Mouse (Mus musculus): ENCODE results near the gene Rbfox2. TPM values are rescaled to one million over a fixed set of nuclear protein-coding genes. Genes with fewer than 3 reads are reported as not detected.

The Rbfox2 gene
- polyA plus RNA-seq, 1 experiment from 2014 or later, result 119 TPM

DNA sequence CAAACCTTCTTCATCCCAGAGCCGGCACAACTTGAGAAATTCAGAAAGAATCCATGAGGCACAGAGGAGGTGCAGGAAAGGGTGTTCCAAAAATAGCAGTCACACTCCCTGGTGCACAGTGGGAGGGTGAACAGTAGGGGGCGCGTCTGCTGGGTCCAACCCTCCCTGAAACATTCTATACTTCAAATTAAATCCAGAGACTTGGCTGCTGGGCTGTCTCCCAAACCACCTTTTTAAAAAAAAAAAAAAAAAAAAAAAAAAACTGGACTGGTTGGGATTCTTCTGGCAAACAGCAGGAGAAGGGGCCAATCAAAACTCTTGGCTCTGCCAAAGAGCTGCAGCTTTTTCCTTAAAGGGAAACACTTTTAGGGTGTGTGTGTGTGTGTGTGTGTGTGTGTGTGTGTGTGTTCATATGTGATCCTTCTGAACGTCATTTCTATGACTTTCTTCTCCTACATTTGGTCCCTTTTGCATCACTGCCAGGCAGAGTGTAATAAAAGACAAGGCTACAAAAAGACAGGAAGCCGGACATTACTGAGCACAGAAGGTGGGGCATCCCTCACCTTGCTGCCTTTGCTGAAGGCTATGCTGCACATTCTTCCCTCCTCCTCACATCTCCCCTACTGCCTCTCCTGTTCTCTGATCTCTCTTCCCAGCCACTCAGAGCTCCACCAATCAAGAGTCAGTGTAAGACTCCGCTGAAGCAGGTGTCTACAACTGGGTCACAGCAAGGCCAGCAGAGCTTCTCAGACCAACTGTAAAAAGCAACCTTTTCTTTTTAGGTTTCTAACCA lies 49.2 kb downstream of the Rbfox2 start:
- H3K27ac ChIP-seq, result 0 out of 2 replicates have a peak overlapping the region, but pooled peaks have one; percentile 42
- H3K9ac ChIP-seq, result no peak overlapping the region
- no peaks in the 10 kb centered on the region for H3K36me3 ChIP-seq (replicated peaks)
- no peak overlapping the region for H3K4me3 ChIP-seq (replicated peaks)
- ATAC-seq (ENCODE audit: low FRiP score), result no peak
- peaks cover 34% of the 10 kb centered on the region for H3K4me1 ChIP-seq
- H3K27me3 ChIP-seq, result no peaks in the 10 kb centered on the region
- H3K9me3 ChIP-seq, result no peaks in the 10 kb centered on the region
- H3K4me2 ChIP-seq, result no peak overlapping the region
- 34% methylated on average over 6 of the region's 6 CpGs for WGBS

DNA sequence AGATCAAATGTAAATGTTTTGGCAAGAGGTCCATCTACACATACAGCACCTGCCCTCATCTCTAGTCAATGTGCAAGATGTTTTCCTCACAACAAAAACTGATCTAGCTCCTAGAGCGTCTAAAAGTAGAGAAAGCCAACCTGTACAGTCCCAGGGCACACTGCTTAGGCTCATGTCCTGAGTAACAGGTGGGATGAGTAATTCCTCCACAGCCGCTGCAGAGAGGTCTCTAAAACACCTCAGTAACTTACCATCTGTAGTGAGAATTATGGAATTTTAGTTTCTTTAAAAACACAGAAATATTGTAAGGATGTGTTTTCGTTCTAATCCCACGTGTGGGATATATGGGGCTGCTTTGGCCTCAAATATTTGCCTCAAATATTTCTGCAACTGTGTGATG lies 50.0 kb downstream of the Rbfox2 start:
- H3K27ac ChIP-seq, result no peak overlapping the region
- no peak for ATAC-seq (ENCODE audit: low FRiP score)
- WGBS, result 85% methylated on average over 4 of the region's 4 CpGs
- peaks cover 36% of the 10 kb centered on the region for H3K4me1 ChIP-seq
- H3K4me3 ChIP-seq (replicated peaks), result no peak overlapping the region
- no peak overlapping the region for H3K9ac ChIP-seq
- H3K36me3 ChIP-seq (replicated peaks), result no peaks in the 10 kb centered on the region
- H3K27me3 ChIP-seq, result no peaks in the 10 kb centered on the region
- H3K4me2 ChIP-seq, result no peak overlapping the region
- no peaks in the 10 kb centered on the region for H3K9me3 ChIP-seq

DNA sequence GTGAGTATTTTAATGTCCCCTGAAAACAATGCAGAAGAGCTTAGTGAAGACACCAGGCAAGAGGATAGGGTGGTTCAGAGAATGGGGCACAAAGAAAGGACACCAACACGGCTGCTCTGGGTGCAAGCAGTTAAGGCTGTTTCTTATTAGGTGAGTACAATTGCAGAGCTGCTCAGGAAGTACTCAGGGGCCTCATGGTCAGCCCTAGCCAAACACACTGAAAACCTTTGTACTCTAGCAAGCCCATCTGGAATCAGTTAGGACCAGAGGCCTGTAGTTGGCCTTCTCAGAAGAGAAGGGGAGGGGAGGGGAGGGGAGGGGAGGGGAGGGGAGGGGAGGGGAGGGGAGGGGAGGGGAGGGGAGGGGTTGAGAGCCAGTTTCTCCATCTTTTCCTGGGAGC lies 52.2 kb downstream of the Rbfox2 start:
- H3K9me3 ChIP-seq, result no peaks in the 10 kb centered on the region
- no peaks in the 10 kb centered on the region for H3K27me3 ChIP-seq
- H3K4me3 ChIP-seq (replicated peaks), result no peak overlapping the region
- no peak overlapping the region for H3K4me2 ChIP-seq
- peak overlapping the region; percentile 75 for H3K27ac ChIP-seq
- 6% methylated on average over 1 of the region's 1 CpGs for WGBS
- peaks cover 39% of the 10 kb centered on the region for H3K4me1 ChIP-seq
- no peaks in the 10 kb centered on the region for H3K36me3 ChIP-seq (replicated peaks)
- ATAC-seq (ENCODE audit: low FRiP score), result no peak
- H3K9ac ChIP-seq, result no peak overlapping the region

DNA sequence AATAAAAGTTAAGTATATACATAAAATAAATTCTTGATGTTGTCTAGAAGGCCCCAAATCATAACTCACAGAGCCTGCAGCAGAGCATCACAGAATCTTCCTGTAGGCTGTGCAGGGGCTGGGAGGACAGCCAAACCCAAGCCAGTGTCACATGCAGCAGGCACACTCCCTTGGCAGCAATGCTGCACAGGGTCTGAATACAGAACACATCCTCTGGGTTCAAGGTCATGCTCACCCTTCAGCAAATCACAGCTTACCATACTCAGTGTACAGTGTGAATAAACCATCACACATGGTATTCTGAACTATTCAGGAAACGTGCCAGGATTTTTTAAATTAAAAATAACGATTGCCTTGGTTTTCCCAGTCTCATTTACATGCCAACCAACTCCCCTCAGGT lies 52.7 kb downstream of the Rbfox2 start:
- no peaks in the 10 kb centered on the region for H3K36me3 ChIP-seq (replicated peaks)
- no peak overlapping the region for H3K9ac ChIP-seq
- H3K27me3 ChIP-seq, result no peaks in the 10 kb centered on the region
- H3K4me3 ChIP-seq (replicated peaks), result no peak overlapping the region
- 46% methylated on average over 2 of the region's 2 CpGs for WGBS
- H3K4me1 ChIP-seq, result peaks cover 40% of the 10 kb centered on the region
- ATAC-seq (ENCODE audit: low FRiP score), result no peak
- no peak overlapping the region for H3K4me2 ChIP-seq
- H3K27ac ChIP-seq, result peak overlapping the region; percentile 75
- no peaks in the 10 kb centered on the region for H3K9me3 ChIP-seq

DNA sequence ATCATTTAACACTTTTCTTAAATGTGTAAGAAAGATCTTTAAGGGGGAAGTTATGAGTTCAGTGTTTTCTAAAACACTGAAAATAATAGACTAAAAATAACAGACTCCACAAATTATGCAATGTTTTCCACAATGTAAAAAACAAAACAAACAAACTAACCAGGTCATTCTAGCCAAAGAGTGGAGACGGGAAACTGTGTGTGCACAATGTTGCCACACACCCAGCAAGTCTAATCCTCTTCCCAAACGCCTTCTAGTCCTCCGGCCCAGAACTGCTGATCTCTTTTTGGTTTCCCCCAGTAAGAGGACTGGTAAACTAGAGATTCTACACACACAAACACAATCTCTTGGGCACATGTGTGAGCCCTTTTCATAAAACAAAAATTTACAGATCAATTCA lies 55.1 kb downstream of the Rbfox2 start:
- H3K4me2 ChIP-seq, result no peak overlapping the region

DNA sequence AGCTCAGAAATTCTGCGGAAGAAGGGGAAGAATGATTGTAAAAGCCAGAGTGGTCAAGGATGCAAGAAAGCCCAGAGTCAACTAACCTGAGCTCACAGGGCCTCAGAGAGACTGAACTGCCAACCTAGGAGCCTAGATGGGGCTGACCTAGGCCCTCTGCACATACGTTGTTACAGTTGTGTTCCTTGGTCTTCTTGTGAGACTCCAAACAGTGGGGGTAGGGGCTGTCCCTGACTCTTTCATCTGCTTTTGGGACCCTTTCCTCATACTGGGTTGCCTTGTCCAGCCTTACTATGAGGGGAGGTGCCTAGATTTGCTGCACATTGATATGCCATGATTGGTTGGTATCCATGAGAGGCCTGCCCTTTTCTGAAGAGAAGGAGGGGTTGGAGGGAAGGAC lies 56.0 kb downstream of the Rbfox2 start:
- H3K9me3 ChIP-seq, result no peaks in the 10 kb centered on the region
- H3K27ac ChIP-seq, result no peak overlapping the region
- WGBS, result 88% methylated on average over 2 of the region's 2 CpGs
- no peak overlapping the region for H3K9ac ChIP-seq
- H3K4me3 ChIP-seq (replicated peaks), result no peak overlapping the region
- H3K4me1 ChIP-seq, result peaks cover 39% of the 10 kb centered on the region
- no peak overlapping the region for H3K4me2 ChIP-seq
- no peaks in the 10 kb centered on the region for H3K27me3 ChIP-seq
- ATAC-seq (ENCODE audit: low FRiP score), result no peak
- H3K36me3 ChIP-seq (replicated peaks), result no peaks in the 10 kb centered on the region

More for the DNA sequence above, 55.1 kb downstream of the Rbfox2 start:
- Histone ChIP-seq H3K4me1 (peaks cover 36% of the 10 kb centered on the region), H3K9me3 (no peaks in the 10 kb centered on the region), H3K9ac (no peak overlapping the region), H3K27ac (no peak overlapping the region), H3K36me3 (replicated peaks) (no peaks in the 10 kb centered on the region), H3K4me3 (replicated peaks) (no peak overlapping the region), H3K27me3 (no peaks in the 10 kb centered on the region)
- ATAC-seq (ENCODE audit: low FRiP score), result no peak
- WGBS, result 74% methylated on average over 3 of the region's 3 CpGs

DNA sequence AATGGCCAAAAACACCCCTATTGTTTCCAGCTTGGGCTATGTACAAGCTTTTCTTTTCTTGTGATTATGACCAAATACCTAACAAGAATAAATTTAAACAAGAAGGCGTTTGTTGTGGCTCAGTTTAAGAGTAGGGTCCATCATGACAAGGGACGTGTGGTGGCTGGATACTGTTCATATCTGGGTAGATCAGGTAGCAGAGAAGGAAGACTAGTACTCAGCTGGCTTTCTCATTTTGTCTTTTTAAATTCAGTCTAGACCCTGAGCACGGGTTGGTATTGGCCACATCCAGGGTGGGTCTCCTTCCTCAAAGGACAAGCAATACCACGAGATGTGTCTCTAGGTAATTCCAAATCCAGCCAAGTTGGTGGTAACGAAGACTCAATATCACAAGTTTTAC lies 57.4 kb downstream of the Rbfox2 start:
- no peak overlapping the region for H3K9ac ChIP-seq
- no peak overlapping the region for H3K4me3 ChIP-seq (replicated peaks)
- ATAC-seq (ENCODE audit: low FRiP score), result no peak
- no peak overlapping the region for H3K4me2 ChIP-seq
- H3K36me3 ChIP-seq (replicated peaks), result no peaks in the 10 kb centered on the region
- no peak overlapping the region for H3K27ac ChIP-seq
- H3K4me1 ChIP-seq, result peaks cover 41% of the 10 kb centered on the region
- no peaks in the 10 kb centered on the region for H3K27me3 ChIP-seq
- H3K9me3 ChIP-seq, result no peaks in the 10 kb centered on the region
- 87% methylated on average over 5 of the region's 5 CpGs for WGBS

DNA sequence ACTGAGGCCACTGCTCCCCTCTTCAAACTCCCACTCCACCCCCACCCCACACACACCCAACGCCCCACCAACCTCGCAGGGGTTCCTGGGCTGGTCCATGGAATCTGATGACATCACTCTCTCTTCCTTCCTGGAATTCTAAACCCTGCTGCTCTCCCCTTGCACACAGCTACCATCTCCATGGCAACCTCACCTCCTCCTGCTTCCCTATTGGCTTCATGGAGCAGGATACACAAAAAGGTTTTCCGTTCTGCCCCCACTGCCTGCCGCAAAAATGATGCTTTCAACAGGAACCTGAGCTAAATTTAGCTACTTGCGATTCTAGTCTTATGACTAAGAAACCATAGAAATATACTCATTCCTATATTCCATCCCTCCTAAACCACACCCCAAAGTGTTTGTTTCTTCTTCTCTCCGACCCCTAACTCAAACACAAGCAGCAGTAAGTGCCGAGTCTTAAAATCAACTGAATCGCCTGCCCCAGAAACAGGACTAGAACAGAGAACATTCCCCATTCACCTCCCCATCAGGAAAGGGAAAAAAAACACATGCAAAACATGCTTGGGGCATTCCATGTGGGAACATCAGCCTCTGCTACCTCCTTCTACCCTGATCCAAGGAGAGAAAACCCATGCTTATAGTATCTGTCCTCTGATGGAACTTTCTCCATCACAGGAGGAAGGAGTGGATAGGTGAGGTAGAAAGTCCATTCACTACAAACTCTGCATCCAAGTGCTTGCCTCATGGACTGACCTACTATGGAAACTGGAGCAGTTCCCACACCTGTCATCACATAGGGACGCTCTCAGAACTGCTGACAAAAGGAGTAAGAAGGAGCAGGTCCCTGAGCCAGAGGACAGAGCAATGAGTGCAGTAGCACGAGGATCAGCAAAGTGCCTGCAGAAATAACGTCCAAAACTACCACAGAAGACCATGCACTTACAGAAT lies 61.1 kb downstream of the Rbfox2 start:
- H3K27me3 ChIP-seq, result no peaks in the 10 kb centered on the region
- H3K4me3 ChIP-seq (replicated peaks), result peak overlapping the region; percentile 27
- peak; percentile 97 for ATAC-seq (ENCODE audit: low FRiP score)
- no peaks in the 10 kb centered on the region for H3K9me3 ChIP-seq
- H3K4me2 ChIP-seq, result peak overlapping the region; percentile 54
- no peaks in the 10 kb centered on the region for H3K36me3 ChIP-seq (replicated peaks)
- 10% methylated on average over 11 of the region's 11 CpGs for WGBS
- peak overlapping the region; percentile 46 for H3K9ac ChIP-seq
- peak overlapping the region; percentile 88 for H3K27ac ChIP-seq
- H3K4me1 ChIP-seq, result peaks cover 48% of the 10 kb centered on the region

DNA sequence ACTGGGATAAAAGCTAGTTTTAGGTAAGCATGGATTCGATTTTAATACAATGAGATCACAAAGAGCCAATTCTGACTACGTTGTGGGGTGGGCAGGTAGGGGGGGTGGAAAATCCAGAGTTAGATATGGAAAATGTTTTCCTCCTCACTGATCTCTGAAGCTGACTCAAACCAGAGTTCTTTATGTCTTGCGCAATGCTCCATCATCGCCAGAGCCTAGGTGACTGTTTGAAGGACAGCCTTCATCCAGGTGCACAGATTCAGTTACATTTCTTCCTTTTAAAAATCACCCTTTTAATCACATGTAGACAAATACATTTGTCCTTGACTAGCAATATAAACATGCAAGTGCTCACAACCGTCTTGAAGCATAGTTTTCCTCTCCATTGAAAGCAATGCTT lies 62.2 kb downstream of the Rbfox2 start:
- H3K4me2 ChIP-seq, result peak overlapping the region; percentile 54
- ATAC-seq (ENCODE audit: low FRiP score), result no peak
- no peaks in the 10 kb centered on the region for H3K36me3 ChIP-seq (replicated peaks)
- H3K4me3 ChIP-seq (replicated peaks), result peak overlapping the region; percentile 16; the same call in 1 of the 2 replicates
- H3K9ac ChIP-seq, result no peak overlapping the region
- no peaks in the 10 kb centered on the region for H3K9me3 ChIP-seq
- peaks cover 44% of the 10 kb centered on the region for H3K4me1 ChIP-seq
- H3K27ac ChIP-seq, result peak overlapping the region; percentile 53; the same call in 1 of the 2 replicates
- WGBS, result 86% methylated on average over 5 of the region's 5 CpGs
- H3K27me3 ChIP-seq, result no peaks in the 10 kb centered on the region

DNA sequence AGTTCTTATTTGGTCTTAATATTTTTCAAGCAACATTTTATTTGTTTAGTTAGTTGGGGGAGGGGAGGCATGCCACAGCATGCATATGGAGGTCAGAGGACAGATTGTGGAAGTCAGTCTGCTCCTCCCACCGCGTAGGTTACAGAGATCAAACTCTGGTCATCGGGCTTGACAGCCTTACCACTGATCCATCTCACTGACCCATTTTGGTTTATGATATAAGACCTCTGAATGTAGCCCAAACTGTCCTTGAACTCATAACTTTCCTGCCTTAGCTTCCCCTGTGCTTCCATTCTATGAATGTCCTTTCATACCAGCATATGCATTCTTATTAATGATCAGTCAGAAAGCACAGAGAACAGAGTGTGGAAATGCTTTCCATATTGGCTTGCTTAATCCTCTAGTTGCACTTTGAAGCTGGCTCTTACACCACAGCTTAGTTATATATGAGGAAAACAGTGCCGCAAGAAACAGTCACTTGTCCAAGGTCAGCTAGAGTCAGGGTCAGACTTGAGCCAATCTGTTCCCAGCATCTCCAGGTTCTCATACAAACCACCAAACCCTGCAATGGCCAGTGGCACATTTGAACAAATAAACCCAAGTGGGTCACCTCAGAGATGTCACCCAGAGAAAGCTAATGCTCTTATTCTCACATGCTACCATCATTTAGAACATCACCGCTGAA lies 62.8 kb downstream of the Rbfox2 start:
- no peaks in the 10 kb centered on the region for H3K9me3 ChIP-seq
- peak overlapping the region; percentile 54 for H3K4me2 ChIP-seq
- H3K27me3 ChIP-seq, result no peaks in the 10 kb centered on the region
- H3K4me3 ChIP-seq (replicated peaks), result no peak overlapping the region
- 93% methylated on average over 5 of the region's 5 CpGs for WGBS
- peak overlapping the region; percentile 53; the same call in 1 of the 2 replicates for H3K27ac ChIP-seq
- ATAC-seq (ENCODE audit: low FRiP score), result no peak
- H3K36me3 ChIP-seq (replicated peaks), result no peaks in the 10 kb centered on the region
- no peak overlapping the region for H3K9ac ChIP-seq
- peaks cover 44% of the 10 kb centered on the region for H3K4me1 ChIP-seq

DNA sequence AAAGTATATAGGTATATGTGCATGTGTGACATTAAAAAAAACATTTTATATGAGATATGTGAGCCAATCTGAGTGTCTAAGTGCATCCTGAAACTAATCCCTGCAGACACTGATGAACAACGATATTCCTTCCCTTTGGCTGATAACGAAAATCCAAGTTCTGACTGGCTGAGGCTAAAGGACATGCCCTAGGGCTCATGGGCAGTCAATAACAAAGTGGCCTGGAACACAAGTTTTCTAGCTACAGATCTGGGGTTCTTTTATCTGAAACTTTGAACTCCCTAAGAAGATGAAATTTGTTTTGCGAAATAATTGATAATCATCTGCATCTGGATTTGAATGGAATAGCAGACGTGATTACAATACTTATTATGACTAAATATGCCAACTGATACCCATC lies 66.2 kb downstream of the Rbfox2 start:
- 91% methylated on average over 4 of the region's 4 CpGs for WGBS
- Histone ChIP-seq H3K4me3 (replicated peaks) (no peak overlapping the region), H3K36me3 (replicated peaks) (no peaks in the 10 kb centered on the region), H3K4me2 (no peak overlapping the region), H3K9ac (no peak overlapping the region), H3K9me3 (no peaks in the 10 kb centered on the region), H3K27me3 (no peaks in the 10 kb centered on the region), H3K4me1 (peaks cover 33% of the 10 kb centered on the region), H3K27ac (no peak overlapping the region)
- no peak for ATAC-seq (ENCODE audit: low FRiP score)

DNA sequence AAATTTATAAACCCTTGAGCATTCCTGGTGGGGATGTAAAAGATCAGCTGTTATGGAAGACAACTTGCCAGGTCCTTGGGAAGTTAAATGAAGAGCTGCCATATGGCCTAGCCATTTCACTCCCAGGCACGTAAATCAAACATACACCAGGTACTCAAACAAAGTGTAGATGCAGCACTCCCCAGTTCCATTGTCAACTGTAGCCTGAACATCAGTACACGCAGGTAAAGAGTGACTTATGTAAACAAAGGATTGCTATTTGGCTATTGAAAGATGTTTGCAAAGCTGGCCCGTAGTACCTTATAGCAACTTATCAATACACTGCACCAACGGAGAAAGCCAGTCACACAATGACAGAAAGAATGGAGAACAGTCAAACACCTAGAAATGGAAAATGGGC lies 67.2 kb downstream of the Rbfox2 start:
- ATAC-seq (ENCODE audit: low FRiP score), result no peak
- peaks cover 32% of the 10 kb centered on the region for H3K4me1 ChIP-seq
- 87% methylated on average over 4 of the region's 4 CpGs for WGBS

More for the DNA sequence above, 67.2 kb downstream of the Rbfox2 start:
- no peaks in the 10 kb centered on the region for H3K9me3 ChIP-seq
- H3K4me2 ChIP-seq, result no peak overlapping the region
- no peaks in the 10 kb centered on the region for H3K36me3 ChIP-seq (replicated peaks)
- no peak overlapping the region for H3K9ac ChIP-seq
- no peak overlapping the region for H3K4me3 ChIP-seq (replicated peaks)
- no peak overlapping the region for H3K27ac ChIP-seq
- H3K27me3 ChIP-seq, result no peaks in the 10 kb centered on the region

All from forebrain, embryonic 12.5 days (tissue).